Mouse (Mus musculus): Measurements from ENCODE around the gene Mnd1. TPM values are rescaled to one million over a fixed set of nuclear protein-coding genes. Genes with fewer than 3 reads are reported as not detected.

Mnd1 gene
- polyA plus RNA-seq, 1 experiment from 2014 or later: 6.5 TPM

DNA sequence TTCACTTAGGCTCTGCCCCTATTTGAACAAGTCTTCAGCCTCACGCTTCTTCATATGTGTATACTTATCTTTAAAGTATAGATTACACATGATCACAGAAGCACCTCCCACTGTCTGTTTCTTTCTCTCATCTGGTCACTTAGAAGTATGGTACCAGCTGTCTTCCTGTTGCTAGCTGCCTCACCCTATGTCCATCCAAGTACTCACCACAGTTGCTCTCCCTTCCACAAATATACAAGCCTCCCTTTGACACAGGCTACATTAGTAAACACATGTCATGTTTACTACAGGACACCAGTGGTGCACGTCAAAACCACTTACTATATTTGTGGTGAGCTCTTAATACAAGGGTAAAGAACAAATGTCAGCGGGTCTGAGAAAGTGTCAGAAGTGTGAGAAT lies 24.2 kb downstream of the Mnd1 start:
- Histone ChIP-seq H3K27ac (ENCODE audit: low read length) (no peak overlapping the region), H3K4me2 (replicated peaks; ENCODE audit: low read depth, low read length) (no peak overlapping the region), H3K4me3 (ENCODE audit: low read depth, low read length) (no peak overlapping the region), H3K9ac (replicated peaks; ENCODE audit: low read depth) (no peak overlapping the region), H3K9me3 (ENCODE audit: low read length) (no peaks in the 10 kb centered on the region), H3K4me1 (ENCODE audit: insufficient read depth, low read depth, low read length) (peaks cover 11% of the 10 kb centered on the region; the same call in 1 of the 2 replicates), H3K36me3 (ENCODE audit: insufficient read depth, low read length) (no peaks in the 10 kb centered on the region), H3K27me3 (replicated peaks; ENCODE audit: insufficient read depth, low read length) (no peaks in the 10 kb centered on the region)
- ATAC-seq (peak; percentile 21; the same call in 1 of the 2 replicates), DNase-seq (ENCODE audit: low spot score) (no peak)
- no peak for TF ChIP-seq CTCF (IDR thresholded peaks at IDR 0.05)
- TF ChIP-seq EP300 (IDR thresholded peaks at IDR 0.05): no peak
- WGBS: 55% methylated on average over 3 of the region's 3 CpGs

DNA sequence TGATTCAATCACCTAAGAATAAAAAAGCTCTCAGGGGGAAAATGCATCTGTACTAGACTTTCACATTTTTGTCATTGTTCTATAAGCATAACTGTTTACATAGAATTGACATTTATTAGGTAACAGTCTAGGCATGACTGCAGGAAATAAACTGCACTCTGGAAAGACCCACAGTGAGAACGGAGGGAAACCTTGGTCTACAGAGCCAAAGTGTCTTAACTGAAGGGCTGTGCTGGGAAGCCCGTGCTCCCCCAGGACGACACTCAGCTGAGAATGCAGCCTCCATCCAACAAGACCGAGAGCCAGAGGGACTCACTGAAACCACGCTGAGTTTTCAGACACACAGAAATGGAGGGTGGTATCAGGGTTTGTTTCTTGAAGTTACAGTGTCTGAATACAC lies 24.8 kb downstream of the Mnd1 start:
- H3K27me3 ChIP-seq (replicated peaks; ENCODE audit: insufficient read depth, low read length): no peaks in the 10 kb centered on the region
- WGBS: 18% methylated on average over 5 of the region's 5 CpGs
- ATAC-seq (peak; percentile 60), DNase-seq (ENCODE audit: low spot score) (peak; percentile 60)
- peaks cover 11% of the 10 kb centered on the region; the same call in 1 of the 2 replicates for H3K4me1 ChIP-seq (ENCODE audit: insufficient read depth, low read depth, low read length)
- H3K9ac ChIP-seq (replicated peaks; ENCODE audit: low read depth): no peak overlapping the region
- TF ChIP-seq CTCF (IDR thresholded peaks at IDR 0.05): no peak
- no peak for TF ChIP-seq EP300 (IDR thresholded peaks at IDR 0.05)
- no peaks in the 10 kb centered on the region for H3K36me3 ChIP-seq (ENCODE audit: insufficient read depth, low read length)
- no peaks in the 10 kb centered on the region for H3K9me3 ChIP-seq (ENCODE audit: low read length)
- peak overlapping the region; percentile 28; the same call in 1 of the 2 replicates for H3K27ac ChIP-seq (ENCODE audit: low read length)
- H3K4me2 ChIP-seq (replicated peaks; ENCODE audit: low read depth, low read length): no peak overlapping the region
- H3K4me3 ChIP-seq (ENCODE audit: low read depth, low read length): no peak overlapping the region

DNA sequence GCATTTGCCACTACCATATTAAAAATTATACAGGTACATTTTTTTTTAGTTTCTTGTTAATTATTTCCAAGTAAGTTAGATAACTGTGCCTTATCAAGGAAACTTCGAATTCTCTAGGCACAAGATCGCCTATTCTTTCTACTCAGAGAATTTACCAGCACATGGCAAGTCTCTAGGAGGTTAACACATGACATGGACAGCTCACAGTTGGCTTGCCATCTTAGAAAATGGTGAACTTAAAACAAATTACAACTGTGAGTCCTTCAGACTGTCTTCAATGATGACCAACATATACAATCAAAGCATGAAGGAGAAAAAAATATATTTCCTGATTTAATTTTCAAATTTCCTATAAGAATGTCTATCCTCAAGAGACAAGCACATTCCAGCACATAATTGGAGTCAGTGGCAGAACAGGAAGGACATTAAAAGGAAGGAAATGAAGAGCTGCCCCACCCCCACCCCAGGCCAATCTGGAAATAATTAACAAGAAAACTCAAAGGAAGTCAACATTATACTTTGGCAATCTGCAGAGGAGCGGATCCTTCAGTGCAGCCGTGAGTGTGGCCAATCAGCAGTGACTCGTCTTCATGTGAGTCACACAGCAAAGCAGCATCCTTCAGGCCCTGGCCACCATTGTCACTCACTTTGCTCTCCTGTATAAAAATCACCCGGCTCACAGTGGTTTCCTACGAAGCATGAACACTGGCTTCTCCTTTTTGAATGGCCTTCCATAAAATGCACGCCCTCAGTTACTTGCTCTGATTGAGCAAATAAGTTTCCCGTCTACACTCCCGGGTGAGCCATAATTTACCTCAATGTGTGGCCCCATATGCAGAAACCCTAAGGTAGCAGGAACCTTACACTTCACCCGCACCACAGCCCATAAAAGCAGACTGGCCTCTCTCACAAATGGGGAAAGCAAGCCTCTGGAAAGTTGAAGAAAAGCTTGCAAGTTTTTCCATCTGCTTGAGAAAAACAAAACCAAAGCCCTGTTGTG lies 26.4 kb downstream of the Mnd1 start:
- peak; percentile 40 for ATAC-seq
- Histone ChIP-seq H3K27me3 (replicated peaks; ENCODE audit: insufficient read depth, low read length) (no peaks in the 10 kb centered on the region), H3K4me2 (replicated peaks; ENCODE audit: low read depth, low read length) (no peak overlapping the region)

DNA sequence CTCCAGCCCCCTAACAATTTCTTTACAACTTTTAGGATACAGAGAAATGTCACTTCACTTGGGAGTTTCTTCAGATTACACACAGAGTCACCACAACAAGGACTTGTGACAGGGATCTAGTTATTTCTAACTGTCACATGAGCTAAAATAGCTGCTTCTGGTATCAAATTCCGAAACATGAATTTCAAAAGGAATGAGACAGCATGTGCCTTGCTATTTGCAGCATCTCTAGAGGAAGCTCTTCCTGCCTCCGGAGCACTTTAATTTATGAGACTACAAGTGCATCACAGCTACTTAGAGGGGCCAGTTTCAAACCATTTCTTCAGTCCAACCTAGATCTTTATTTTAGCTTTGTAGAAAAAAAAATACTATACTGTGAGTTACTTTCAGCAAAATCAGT lies 28.2 kb downstream of the Mnd1 start:
- Histone ChIP-seq H3K27ac (ENCODE audit: low read length) (no peak overlapping the region), H3K4me1 (ENCODE audit: insufficient read depth, low read depth, low read length) (peaks cover 6% of the 10 kb centered on the region; the same call in 1 of the 2 replicates), H3K9ac (replicated peaks; ENCODE audit: low read depth) (no peak overlapping the region), H3K4me2 (replicated peaks; ENCODE audit: low read depth, low read length) (no peak overlapping the region), H3K9me3 (ENCODE audit: low read length) (no peaks in the 10 kb centered on the region), H3K36me3 (ENCODE audit: insufficient read depth, low read length) (no peaks in the 10 kb centered on the region), H3K27me3 (replicated peaks; ENCODE audit: insufficient read depth, low read length) (no peaks in the 10 kb centered on the region), H3K4me3 (ENCODE audit: low read depth, low read length) (no peak overlapping the region)
- ATAC-seq (no peak), DNase-seq (ENCODE audit: low spot score) (no peak)
- WGBS: 65% methylated on average over 2 of the region's 2 CpGs
- no peak for TF ChIP-seq EP300 (IDR thresholded peaks at IDR 0.05)
- no peak for TF ChIP-seq CTCF (IDR thresholded peaks at IDR 0.05)

More for the DNA sequence above, 26.4 kb downstream of the Mnd1 start:
- Histone ChIP-seq H3K9ac (replicated peaks; ENCODE audit: low read depth) (no peak overlapping the region), H3K4me1 (ENCODE audit: insufficient read depth, low read depth, low read length) (peaks cover 6% of the 10 kb centered on the region; the same call in 1 of the 2 replicates), H3K36me3 (ENCODE audit: insufficient read depth, low read length) (no peaks in the 10 kb centered on the region), H3K9me3 (ENCODE audit: low read length) (no peaks in the 10 kb centered on the region), H3K27ac (ENCODE audit: low read length) (no peak overlapping the region), H3K4me3 (ENCODE audit: low read depth, low read length) (no peak overlapping the region)
- peak; percentile 15 for DNase-seq (ENCODE audit: low spot score)
- TF ChIP-seq EP300 (IDR thresholded peaks at IDR 0.05): 0 out of 2 replicates have a peak, but pooled peaks have one; percentile 33
- TF ChIP-seq CTCF (IDR thresholded peaks at IDR 0.05): no peak
- WGBS: 41% methylated on average over 11 of the region's 11 CpGs

DNA sequence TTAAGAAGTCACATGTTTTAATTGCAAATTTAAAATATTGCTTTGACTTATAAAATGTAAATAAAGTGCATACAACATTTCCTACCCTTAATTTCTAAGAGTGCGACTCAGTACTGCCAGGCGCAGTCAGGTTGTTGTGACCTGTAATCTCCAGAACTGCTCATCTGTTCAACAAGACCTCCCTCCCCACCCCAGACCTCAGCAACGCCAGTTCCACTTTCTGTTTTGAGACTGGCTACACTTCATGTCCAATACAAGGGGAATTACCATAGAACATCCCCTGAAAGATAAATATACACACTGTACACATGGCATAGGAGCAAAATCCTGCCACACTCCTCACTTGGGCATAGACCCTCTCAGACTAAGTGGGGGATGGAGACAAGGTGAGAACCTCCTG lies 28.9 kb downstream of the Mnd1 start:
- H3K9ac ChIP-seq (replicated peaks; ENCODE audit: low read depth): no peak overlapping the region
- ATAC-seq: no peak
- H3K4me3 ChIP-seq (ENCODE audit: low read depth, low read length): no peak overlapping the region

DNA sequence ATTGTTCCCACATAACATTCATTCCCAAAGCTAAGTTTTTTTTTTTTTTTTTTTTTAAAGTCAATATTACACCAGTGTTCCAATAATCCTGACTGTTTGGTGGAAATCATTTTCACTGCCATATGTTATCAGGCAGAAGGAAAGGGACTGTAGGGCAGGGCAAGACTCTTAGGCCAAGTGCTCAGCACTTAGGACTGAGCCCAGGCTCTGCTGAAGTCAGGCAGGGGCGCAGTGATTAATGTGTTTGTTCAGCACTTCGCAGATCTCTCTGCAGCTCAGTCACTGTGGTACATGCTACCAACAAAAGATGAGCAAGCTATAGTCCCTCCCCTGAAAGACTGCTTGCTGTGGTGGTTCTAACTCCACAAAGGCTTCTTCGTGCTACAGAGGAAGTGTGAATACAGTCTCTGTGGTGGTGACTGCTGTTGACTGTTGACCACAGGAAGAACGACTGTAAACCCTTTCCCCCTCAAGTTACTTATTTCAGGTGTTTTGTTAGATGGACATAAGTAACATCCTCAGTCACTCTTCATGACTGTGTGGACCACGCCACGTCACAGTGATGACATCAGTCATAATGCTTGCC lies 29.8 kb downstream of the Mnd1 start:
- Histone ChIP-seq H3K9me3 (ENCODE audit: low read length) (no peaks in the 10 kb centered on the region), H3K9ac (replicated peaks; ENCODE audit: low read depth) (no peak overlapping the region), H3K27ac (ENCODE audit: low read length) (0 out of 2 replicates have a peak overlapping the region, but pooled peaks have one; percentile 20), H3K4me1 (ENCODE audit: insufficient read depth, low read depth, low read length) (peaks cover 6% of the 10 kb centered on the region; the same call in 1 of the 2 replicates), H3K36me3 (ENCODE audit: insufficient read depth, low read length) (no peaks in the 10 kb centered on the region), H3K27me3 (replicated peaks; ENCODE audit: insufficient read depth, low read length) (no peaks in the 10 kb centered on the region), H3K4me3 (ENCODE audit: low read depth, low read length) (no peak overlapping the region), H3K4me2 (replicated peaks; ENCODE audit: low read depth, low read length) (no peak overlapping the region)
- 44% methylated on average over 6 of the region's 6 CpGs for WGBS
- TF ChIP-seq EP300 (IDR thresholded peaks at IDR 0.05) (no peak), CTCF (IDR thresholded peaks at IDR 0.05) (no peak)
- DNase-seq (ENCODE audit: low spot score): peak; percentile 23
- peak; percentile 63; the same call in 1 of the 2 replicates for ATAC-seq

More for the DNA sequence above, 28.9 kb downstream of the Mnd1 start:
- no peak overlapping the region for H3K4me2 ChIP-seq (replicated peaks; ENCODE audit: low read depth, low read length)
- no peaks in the 10 kb centered on the region for H3K9me3 ChIP-seq (ENCODE audit: low read length)
- 78% methylated on average over 3 of the region's 3 CpGs for WGBS
- H3K27me3 ChIP-seq (replicated peaks; ENCODE audit: insufficient read depth, low read length): no peaks in the 10 kb centered on the region
- H3K36me3 ChIP-seq (ENCODE audit: insufficient read depth, low read length): no peaks in the 10 kb centered on the region
- TF ChIP-seq EP300 (IDR thresholded peaks at IDR 0.05) (no peak), CTCF (IDR thresholded peaks at IDR 0.05) (no peak)
- no peak for DNase-seq (ENCODE audit: low spot score)
- H3K27ac ChIP-seq (ENCODE audit: low read length): no peak overlapping the region
- peaks cover 6% of the 10 kb centered on the region; the same call in 1 of the 2 replicates for H3K4me1 ChIP-seq (ENCODE audit: insufficient read depth, low read depth, low read length)
